Mouse (Mus musculus) lung, embryonic 14.5 days (tissue): ENCODE measurements around the gene Gm17018. TPM values are rescaled to one million over a fixed set of nuclear protein-coding genes. Genes with fewer than 3 reads are reported as not detected.
A peak's percentile ranks its signal among the peaks of the same experiment; 100 is the strongest.

Experiments used
- ATAC-seq: fragments of 200-750 bp; cut with Nextera tagmentation; 2 replicates; pipeline ENCODE4 v1.8.0; 2017; ENCODE audit warnings: mild to moderate bottlenecking, moderate TSS enrichment, moderate library complexity; ENCODE audit not compliant: insufficient read depth
- DNase-seq: peaks from one replicate; pipeline ENCODE4 v3.0.0-alpha.2; 2015
- H3K27ac ChIP-seq: fragments of 300-500 bp; sonication (generic); 2 replicates; pipeline ENCODE4 v1.5.1; 2014; ENCODE audit warnings: low read depth, mild to moderate bottlenecking, moderate library complexity
- H3K27me3 ChIP-seq: fragments of 300-500 bp; sonication (generic); 2 replicates; pipeline ENCODE4 v1.6.1; 2014; ENCODE audit warnings: low read length, control low read depth; ENCODE audit not compliant: insufficient read depth
- H3K36me3 ChIP-seq: fragments of 300-500 bp; sonication (generic); 2 replicates; pipeline ENCODE4 v1.6.1; 2014; ENCODE audit warnings: control low read depth; ENCODE audit not compliant: insufficient read depth
- H3K4me1 ChIP-seq: fragments of 300-500 bp; sonication (generic); 2 replicates; pipeline ENCODE4 v1.6.1; 2014; ENCODE audit warnings: antibody characterized with exemption, control low read depth; ENCODE audit not compliant: insufficient read depth
- H3K4me2 ChIP-seq: fragments of 300-500 bp; sonication (generic); 2 replicates; pipeline ENCODE4 v1.6.1; 2014; ENCODE audit warnings: mild to moderate bottlenecking
- H3K4me3 ChIP-seq: fragments of 300-500 bp; sonication (generic); 2 replicates; pipeline ENCODE4 v1.5.1; 2014; ENCODE audit warnings: low read depth, low read length
- H3K9ac ChIP-seq: fragments of 300-500 bp; sonication (generic); 2 replicates; pipeline ENCODE4 v1.6.1; 2014
- H3K9me3 ChIP-seq: fragments of 300-500 bp; sonication (generic); 2 replicates; pipeline ENCODE4 v1.6.1; 2016; ENCODE audit warnings: low read depth, low read length, control low read depth
- CTCF ChIP-seq: IDR thresholded peaks from 2 replicates; pipeline ENCODE4 v1.5.1; 2016; ENCODE audit warnings: antibody characterized with exemption, low read depth
- WGBS: fragments of 180-500 bp; shearing (Covaris S2); extraction: QIAGEN DNeasy Blood & Tissue Kit; methylation state at CpG from one replicate; pipeline ENCODE4 v1.1.7; 2014; 5-methylcytosine and 5-hydroxymethylcytosine counted together
- polyA plus RNA-seq: library from polyadenylated mRNA; unstranded; fragments of >200 nt; fragmentation: Nextera tagmentation; extraction: Ambion mirVana; gene quantifications from 2 replicates; pipeline ENCODE4 v1.2.1, GENCODE M21; 2014

Gene Gm17018
- polyA plus RNA-seq, 1 experiment from 2014 or later, result 48.0 TPM

- H3K27ac ChIP-seq, result no peak overlapping the region
- H3K4me1 ChIP-seq, result peaks cover 23% of the 10 kb centered on the region
- no peak overlapping the region for H3K9ac ChIP-seq
- ATAC-seq (peak; percentile 66), DNase-seq (peak; percentile 87)
- H3K36me3 ChIP-seq, result peaks cover 28% of the 10 kb centered on the region
- H3K4me2 ChIP-seq, result no peak overlapping the region
- no peaks in the 10 kb centered on the region for H3K9me3 ChIP-seq
- WGBS, result 11% methylated on average over 6 of the region's 6 CpGs
- no peaks in the 10 kb centered on the region for H3K27me3 ChIP-seq
- no peak overlapping the region for H3K4me3 ChIP-seq
- TF ChIP-seq CTCF, result peak; percentile 91
Measured at GRCm38 (mm10) chr19:45573861-45574267, 13.4 kb downstream of the Gm17018 start.

- Histone ChIP-seq H3K36me3 (peaks cover 33% of the 10 kb centered on the region), H3K9ac (no peak overlapping the region), H3K4me2 (no peak overlapping the region), H3K4me1 (peaks cover 23% of the 10 kb centered on the region), H3K27ac (peak overlapping the region; percentile 68; the same call in 1 of the 2 replicates), H3K9me3 (no peaks in the 10 kb centered on the region), H3K4me3 (no peak overlapping the region), H3K27me3 (no peaks in the 10 kb centered on the region)
- 61% methylated on average over 7 of the region's 7 CpGs for WGBS
- no peak for TF ChIP-seq CTCF
- DNase-seq (no peak), ATAC-seq (no peak)
Measured at GRCm38 (mm10) chr19:45574339-45574898, 14.0 kb downstream of the Gm17018 start.

- Histone ChIP-seq H3K9ac (no peak overlapping the region), H3K9me3 (no peaks in the 10 kb centered on the region), H3K4me2 (0 out of 2 replicates have a peak overlapping the region, but pooled peaks have one; percentile 12), H3K27me3 (no peaks in the 10 kb centered on the region), H3K27ac (peak overlapping the region; percentile 68), H3K4me3 (no peak overlapping the region), H3K36me3 (peaks cover 40% of the 10 kb centered on the region), H3K4me1 (peaks cover 23% of the 10 kb centered on the region)
- peak; percentile 59 for DNase-seq
- no peak for TF ChIP-seq CTCF
- 21% methylated on average over 19 of the region's 19 CpGs for WGBS
- ATAC-seq, result peak; percentile 50
Measured at GRCm38 (mm10) chr19:45574941-45575631, 14.7 kb downstream of the Gm17018 start.

GRCm38 (mm10) chr19:45575632-45576001, 15.2 kb downstream of the Gm17018 start:
- Histone ChIP-seq H3K4me1 (peaks cover 23% of the 10 kb centered on the region), H3K27ac (no peak overlapping the region), H3K9me3 (no peaks in the 10 kb centered on the region), H3K36me3 (peaks cover 40% of the 10 kb centered on the region), H3K4me2 (0 out of 2 replicates have a peak overlapping the region, but pooled peaks have one; percentile 12), H3K9ac (no peak overlapping the region), H3K4me3 (no peak overlapping the region), H3K27me3 (no peaks in the 10 kb centered on the region)
- DNase-seq, result peak; percentile 75
- TF ChIP-seq CTCF, result no peak
- 5% methylated on average over 8 of the region's 8 CpGs for WGBS
- peak; percentile 28; the same call in 1 of the 2 replicates for ATAC-seq

- Histone ChIP-seq H3K36me3 (peaks cover 39% of the 10 kb centered on the region), H3K9me3 (no peaks in the 10 kb centered on the region), H3K27me3 (no peaks in the 10 kb centered on the region), H3K4me3 (no peak overlapping the region), H3K9ac (no peak overlapping the region), H3K27ac (no peak overlapping the region), H3K4me1 (peaks cover 23% of the 10 kb centered on the region), H3K4me2 (no peak overlapping the region)
- TF ChIP-seq CTCF, result no peak
- no peak for DNase-seq
- WGBS, result 76% methylated on average over 14 of the region's 14 CpGs
- ATAC-seq, result no peak
Measured at GRCm38 (mm10) chr19:45577141-45577750, 16.8 kb downstream of the Gm17018 start.

- DNase-seq (no peak), ATAC-seq (no peak)
- H3K27ac ChIP-seq, result no peak overlapping the region
- no peaks in the 10 kb centered on the region for H3K27me3 ChIP-seq
- H3K9me3 ChIP-seq, result no peaks in the 10 kb centered on the region
- H3K4me2 ChIP-seq, result no peak overlapping the region
- no peak for TF ChIP-seq CTCF
- H3K9ac ChIP-seq, result no peak overlapping the region
- no peak overlapping the region for H3K4me3 ChIP-seq
- H3K4me1 ChIP-seq, result peaks cover 26% of the 10 kb centered on the region
- WGBS, result 82% methylated on average over 12 of the region's 12 CpGs
- peaks cover 33% of the 10 kb centered on the region; the same call in 1 of the 2 replicates for H3K36me3 ChIP-seq
Measured at GRCm38 (mm10) chr19:45578976-45579375, 18.6 kb downstream of the Gm17018 start.

- peaks cover 23% of the 10 kb centered on the region for H3K4me1 ChIP-seq
- no peak for DNase-seq
- WGBS, result 90% methylated on average over 7 of the region's 7 CpGs
- H3K27me3 ChIP-seq, result no peaks in the 10 kb centered on the region
- ATAC-seq, result no peak
- H3K36me3 ChIP-seq, result peaks cover 34% of the 10 kb centered on the region; the same call in 1 of the 2 replicates
- H3K9ac ChIP-seq, result no peak overlapping the region
- no peak for TF ChIP-seq CTCF
- no peak overlapping the region for H3K27ac ChIP-seq
- H3K4me2 ChIP-seq, result no peak overlapping the region
- no peaks in the 10 kb centered on the region for H3K9me3 ChIP-seq
- no peak overlapping the region for H3K4me3 ChIP-seq
Measured at GRCm38 (mm10) chr19:45579416-45579815, 19.0 kb downstream of the Gm17018 start.
